Mouse (Mus musculus): ENCODE results near the gene Lingo1.

DNA sequence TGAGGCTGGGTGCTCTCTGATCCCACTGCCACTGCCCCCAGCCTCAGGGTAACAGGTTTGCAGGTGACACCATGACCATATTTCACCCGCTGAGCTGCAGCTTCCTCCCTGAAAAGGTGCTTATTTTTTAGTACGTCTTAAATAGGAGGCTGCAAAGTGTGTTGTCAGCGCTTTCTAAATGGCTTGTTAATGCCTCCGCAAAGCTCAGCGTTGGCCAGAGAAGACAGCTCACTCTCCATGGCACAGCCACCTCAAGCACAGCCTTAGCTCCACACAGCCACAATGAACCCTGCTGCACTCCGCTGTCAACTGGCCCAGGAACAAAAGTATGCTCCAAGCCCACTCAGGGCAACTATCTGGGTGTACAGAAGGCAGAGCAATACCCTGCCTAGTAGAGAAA lies 85.3 kb downstream of the Lingo1 start:
- TF ChIP-seq TAL1 (IDR thresholded peaks at IDR 0.05; ENCODE audit: low read length) (no peak), GATA1 (IDR thresholded peaks at IDR 0.05; ENCODE audit: low read length) (no peak)

Measured in erythroblast, embryonic 14.5 days (primary cell).